In genomic region chr13:92131384-92132150, GRCm38 (mm10) we compare ENCODE assay signal across 7 mouse cellular contexts. TPM values are rescaled to one million over a fixed set of nuclear protein-coding genes. Genes with fewer than 3 reads are reported as not detected.
DNase-seq lines count a peak whose midpoint lies in the region; ATAC-seq and TF ChIP-seq lines count a peak whose summit lies in the region.

TSS of gene Rasgrf2 (minus strand) at chr13:92131656.

- CTCF ChIA-PET in Patski (lab: Charles Lee), result no interaction called here

- no peaks in the 10 kb centered on the region for H3K4me1 ChIP-seq in bone marrow macrophage, adult 2 months (ENCODE audit: control insufficient read depth, insufficient read depth, low read length)
- H3K4me1 ChIP-seq in hindbrain, embryonic 16.5 days (ENCODE audit: control insufficient read depth, insufficient read depth, low read depth, low read length), result peaks cover 9% of the 10 kb centered on the region; the same call in 1 of the 2 replicates
- peaks cover 6% of the 10 kb centered on the region; the same call in 1 of the 2 replicates for H3K4me1 ChIP-seq in stomach, embryonic 15.5 days

- ATAC-seq in Patski, result peak; percentile 21
- ATAC-seq in hindbrain, embryonic 16.5 days, result peak; percentile 94
- ATAC-seq in megakaryocyte progenitor cell, adult 5-6 weeks (replicated peaks; ENCODE audit: poor library complexity), result peak; percentile 65
- ATAC-seq in stomach, embryonic 15.5 days (ENCODE audit: insufficient read depth, low FRiP score, low read depth), result peak; percentile 71

- under 1% methylated on average over 66 of the region's 70 CpGs for WGBS in hindbrain, embryonic 16.5 days
- WGBS in stomach, embryonic 15.5 days, result 2% methylated on average over 70 of the region's 70 CpGs

- no peak for TF ChIP-seq POLR2A in bone marrow macrophage, adult 2 months (IDR thresholded peaks at IDR 0.05; ENCODE audit: borderline replicate concordance, low read depth, low read length)

- no peak within 1 kb of the TSS for H3K27ac ChIP-seq in bone marrow macrophage, adult 2 months (ENCODE audit: insufficient read depth, low read depth, low read length)
- peak within 1 kb of the TSS; percentile 59 for H3K27ac ChIP-seq in hindbrain, embryonic 16.5 days (ENCODE audit: low read depth, low read length)
- no peak within 1 kb of the TSS for H3K27ac ChIP-seq in stomach, embryonic 15.5 days

- peak within 1 kb of the TSS; percentile 66 for H3K9ac ChIP-seq in hindbrain, embryonic 16.5 days (ENCODE audit: low read depth, low read length)
- H3K9ac ChIP-seq in stomach, embryonic 15.5 days, result no peak within 1 kb of the TSS

- H3K36me3 ChIP-seq in hindbrain, embryonic 16.5 days (ENCODE audit: control insufficient read depth, insufficient read depth, low read length), result no peaks in the 10 kb centered on the region
- no peaks in the 10 kb centered on the region for H3K36me3 ChIP-seq in stomach, embryonic 15.5 days

- no peak for DNase-seq in Patski (ENCODE audit: low read depth, low spot score)
- peak; percentile 29 to 51 for DNase-seq in frontal cortex, postnatal 14 days (ENCODE audit: low spot score in 2 of 2)
- DNase-seq in left cerebral cortex, adult 8-10 months (ENCODE audit: low spot score in 2 of 2), result peak; percentile 53 to 64

- peak within 1 kb of the TSS; percentile 6; the same call in 1 of the 2 replicates for H3K4me3 ChIP-seq in bone marrow macrophage, adult 2 months (ENCODE audit: insufficient read depth, low read length)
- peak within 1 kb of the TSS; percentile 56 for H3K4me3 ChIP-seq in hindbrain, embryonic 16.5 days (ENCODE audit: low read length)
- peak within 1 kb of the TSS; percentile 50 for H3K4me3 ChIP-seq in stomach, embryonic 15.5 days (replicated peaks)

- peaks cover 13% of the 10 kb centered on the region for H3K27me3 ChIP-seq in Patski
- no peaks in the 10 kb centered on the region; the same call in 1 of the 2 replicates for H3K27me3 ChIP-seq in hindbrain, embryonic 16.5 days (replicated peaks; ENCODE audit: control insufficient read depth, insufficient read depth, low read length)
- peaks cover 13% of the 10 kb centered on the region for H3K27me3 ChIP-seq in stomach, embryonic 15.5 days (replicated peaks)

- in situ Hi-C loops in Patski (cut with MboI; ENCODE audit: low pct_unique_long_range_greater_than_20kb), result no loop called here

- peak within 1 kb of the TSS; percentile 70 for H3K4me2 ChIP-seq in hindbrain, embryonic 16.5 days (ENCODE audit: low read length)
- peak within 1 kb of the TSS; percentile 97 for H3K4me2 ChIP-seq in stomach, embryonic 15.5 days

- POLR2A ChIA-PET in Patski (lab: Charles Lee), result no interaction called here

- H3K9me3 ChIP-seq in hindbrain, embryonic 16.5 days (ENCODE audit: control insufficient read depth, low read length), result no peaks in the 10 kb centered on the region
- no peaks in the 10 kb centered on the region for H3K9me3 ChIP-seq in stomach, embryonic 15.5 days

- no peak for TF ChIP-seq CTCF in Patski (IDR thresholded peaks at IDR 0.05)
- TF ChIP-seq CTCF in bone marrow macrophage, adult 2 months (IDR thresholded peaks at IDR 0.05; ENCODE audit: low read depth, low read length), result no peak

RNA-seq across cellular contexts. Expression of gene Rasgrf2, which starts in this region (rescaled TPM):
- 0.05 TPM for polyA plus RNA-seq in Patski (2021)
- 0.51 and 0.72 TPM in 2 replicates for polyA plus RNA-seq in bone marrow macrophage, adult 2 months (2012; ENCODE audit: insufficient read depth, insufficient read length, missing spikeins)
- polyA plus RNA-seq in hindbrain, embryonic 16.5 days (2015; fragmentation: Nextera tagmentation; extraction: Ambion mirVana), result 10.3 and 11.8 TPM in 2 replicates
- 100 to 1,000 TPM; 152 to 186 (median 172) TPM for total RNA-seq in left cerebral cortex, adult 8-10 months (2022)
- 1.3 and 2.1 TPM in 2 replicates for total RNA-seq in megakaryocyte progenitor cell, adult 5-6 weeks (2015)
- 0.17 and 1.2 TPM in 2 replicates for total RNA-seq in megakaryocyte progenitor cell, adult 5-6 weeks (2017)
- 0.71 and 1.2 TPM in 2 replicates for polyA plus RNA-seq in stomach, embryonic 15.5 days (2015; fragmentation: Nextera tagmentation; extraction: Ambion mirVana)

Comparison
In these comparisons a context has a peak if more than half of its experiments do, and no peak if none do; other contexts are left out.
1. RNA of gene Rasgrf2 (total RNA-seq): 152 to 186 TPM in left cerebral cortex, adult 8-10 months; 0.17 to 2.1 TPM in megakaryocyte progenitor cell, adult 5-6 weeks; every median in the first group is over 10 times any median in the second.
2. Peak in ATAC-seq in Patski; RNA of the gene not detected or under 1 TPM.
3. ATAC-seq: peak in every context shown above with its lines; median percentile 94 in hindbrain, embryonic 16.5 days; 71 in stomach, embryonic 15.5 days; 65 in megakaryocyte progenitor cell, adult 5-6 weeks; 21 in Patski.
4. H3K4me3 ChIP-seq: peak in every context shown above with its lines; median percentile 56 in hindbrain, embryonic 16.5 days; 50 in stomach, embryonic 15.5 days; 6 in bone marrow macrophage, adult 2 months.